Mouse (Mus musculus): ENCODE measurements around the gene Slc38a10. TPM values are rescaled to one million over a fixed set of nuclear protein-coding genes. Genes with fewer than 3 reads are reported as not detected.
A peak's percentile ranks its signal among the peaks of the same experiment; 100 is the strongest.

Gene Slc38a10
- polyA plus RNA-seq, 1 experiment from 2014 or later = 59.4 TPM

- no peak for ATAC-seq (replicated peaks; ENCODE audit: low FRiP score)
- H3K9me3 ChIP-seq (ENCODE audit: control insufficient read depth, low read length) = no peaks in the 10 kb centered on the region
- peaks cover 29% of the 10 kb centered on the region for H3K4me1 ChIP-seq (replicated peaks; ENCODE audit: control insufficient read depth, insufficient read depth, low read length)
- no peak overlapping the region for H3K4me2 ChIP-seq
- H3K4me3 ChIP-seq (ENCODE audit: low read depth, low read length) = no peak overlapping the region
- H3K9ac ChIP-seq (ENCODE audit: low read depth, low read length) = no peak overlapping the region
- no peaks in the 10 kb centered on the region for H3K36me3 ChIP-seq (ENCODE audit: control insufficient read depth, insufficient read depth, low read length)
- H3K27ac ChIP-seq (ENCODE audit: low read depth, low read length) = no peak overlapping the region
- 79% methylated on average over 8 of the region's 8 CpGs for WGBS
- H3K27me3 ChIP-seq (replicated peaks; ENCODE audit: control insufficient read depth, insufficient read depth, low read length) = peaks cover 2% of the 10 kb centered on the region; the same call in 1 of the 2 replicates
- DNase-seq (ENCODE audit: low spot score) = no peak
Measured at GRCm38 (mm10) chr11:120168516-120168915, 17.4 kb upstream of the Slc38a10 start.

DNA sequence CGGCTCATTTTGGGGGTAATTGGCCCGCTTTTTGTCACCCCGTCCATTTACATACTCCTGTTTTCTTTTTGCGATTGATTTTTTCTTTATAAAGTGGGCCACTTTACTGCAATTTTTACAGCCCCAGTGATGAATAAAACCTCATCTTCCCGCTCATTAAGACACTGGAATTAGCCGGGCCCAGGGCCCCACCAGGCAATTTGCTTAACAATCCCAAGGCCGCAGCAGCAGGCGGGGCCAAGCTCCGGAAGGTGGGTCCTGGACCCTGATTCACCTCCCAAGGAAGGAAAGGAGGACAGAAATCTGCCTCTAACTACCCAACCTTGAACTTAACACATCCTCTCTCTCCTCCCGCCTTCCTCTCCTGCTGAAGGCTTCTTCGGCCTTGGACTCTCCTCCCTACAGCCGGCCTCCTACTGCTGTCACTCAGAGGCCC, 16.8 kb upstream of the Slc38a10 start:
- H3K36me3 ChIP-seq (ENCODE audit: control insufficient read depth, insufficient read depth, low read length) = no peaks in the 10 kb centered on the region

GRCm38 (mm10) chr11:120167059-120167458, 15.9 kb upstream of the Slc38a10 start:
- Histone ChIP-seq H3K9ac (ENCODE audit: low read depth, low read length) (no peak overlapping the region), H3K27ac (ENCODE audit: low read depth, low read length) (no peak overlapping the region), H3K9me3 (ENCODE audit: control insufficient read depth, low read length) (no peaks in the 10 kb centered on the region), H3K27me3 (replicated peaks; ENCODE audit: control insufficient read depth, insufficient read depth, low read length) (no peaks in the 10 kb centered on the region), H3K36me3 (ENCODE audit: control insufficient read depth, insufficient read depth, low read length) (no peaks in the 10 kb centered on the region), H3K4me3 (ENCODE audit: low read depth, low read length) (no peak overlapping the region), H3K4me1 (replicated peaks; ENCODE audit: control insufficient read depth, insufficient read depth, low read length) (peaks cover 29% of the 10 kb centered on the region), H3K4me2 (no peak overlapping the region)
- DNase-seq (ENCODE audit: low spot score) = no peak
- WGBS = 60% methylated on average over 5 of the region's 5 CpGs
- ATAC-seq (replicated peaks; ENCODE audit: low FRiP score) = no peak

More for the DNA sequence above, 16.8 kb upstream of the Slc38a10 start:
- no peak overlapping the region for H3K4me3 ChIP-seq (ENCODE audit: low read depth, low read length)
- H3K4me2 ChIP-seq = no peak overlapping the region
- H3K27ac ChIP-seq (ENCODE audit: low read depth, low read length) = no peak overlapping the region
- no peak overlapping the region for H3K9ac ChIP-seq (ENCODE audit: low read depth, low read length)
- H3K9me3 ChIP-seq (ENCODE audit: control insufficient read depth, low read length) = no peaks in the 10 kb centered on the region
- DNase-seq (ENCODE audit: low spot score) = no peak
- H3K4me1 ChIP-seq (replicated peaks; ENCODE audit: control insufficient read depth, insufficient read depth, low read length) = peaks cover 29% of the 10 kb centered on the region
- H3K27me3 ChIP-seq (replicated peaks; ENCODE audit: control insufficient read depth, insufficient read depth, low read length) = no peaks in the 10 kb centered on the region
- ATAC-seq (replicated peaks; ENCODE audit: low FRiP score) = no peak
- WGBS = 66% methylated on average over 12 of the region's 12 CpGs

- no peak overlapping the region for H3K9ac ChIP-seq (ENCODE audit: low read depth, low read length)
Measured at GRCm38 (mm10) chr11:120164471-120165261, 13.5 kb upstream of the Slc38a10 start.

GRCm38 (mm10) chr11:120164028-120164427, 12.9 kb upstream of the Slc38a10 start:
- no peak for DNase-seq (ENCODE audit: low spot score)
- Histone ChIP-seq H3K27me3 (replicated peaks; ENCODE audit: control insufficient read depth, insufficient read depth, low read length) (no peaks in the 10 kb centered on the region), H3K4me1 (replicated peaks; ENCODE audit: control insufficient read depth, insufficient read depth, low read length) (peaks cover 24% of the 10 kb centered on the region), H3K4me2 (no peak overlapping the region), H3K9ac (ENCODE audit: low read depth, low read length) (no peak overlapping the region), H3K9me3 (ENCODE audit: control insufficient read depth, low read length) (no peaks in the 10 kb centered on the region), H3K36me3 (ENCODE audit: control insufficient read depth, insufficient read depth, low read length) (no peaks in the 10 kb centered on the region), H3K27ac (ENCODE audit: low read depth, low read length) (peak overlapping the region; percentile 14; the same call in 1 of the 2 replicates), H3K4me3 (ENCODE audit: low read depth, low read length) (no peak overlapping the region)
- ATAC-seq (replicated peaks; ENCODE audit: low FRiP score) = no peak
- WGBS = 63% methylated on average over 5 of the region's 5 CpGs

More at GRCm38 (mm10) chr11:120164471-120165261, 13.5 kb upstream of the Slc38a10 start:
- WGBS = 46% methylated on average over 17 of the region's 17 CpGs
- no peak for ATAC-seq (replicated peaks; ENCODE audit: low FRiP score)
- DNase-seq (ENCODE audit: low spot score) = no peak
- Histone ChIP-seq H3K9me3 (ENCODE audit: control insufficient read depth, low read length) (no peaks in the 10 kb centered on the region), H3K36me3 (ENCODE audit: control insufficient read depth, insufficient read depth, low read length) (no peaks in the 10 kb centered on the region), H3K4me2 (no peak overlapping the region), H3K27me3 (replicated peaks; ENCODE audit: control insufficient read depth, insufficient read depth, low read length) (no peaks in the 10 kb centered on the region), H3K27ac (ENCODE audit: low read depth, low read length) (peak overlapping the region; percentile 14), H3K4me1 (replicated peaks; ENCODE audit: control insufficient read depth, insufficient read depth, low read length) (peaks cover 24% of the 10 kb centered on the region), H3K4me3 (ENCODE audit: low read depth, low read length) (no peak overlapping the region)

GRCm38 (mm10) chr11:120163207-120163606, 12.1 kb upstream of the Slc38a10 start:
- no peaks in the 10 kb centered on the region for H3K9me3 ChIP-seq (ENCODE audit: control insufficient read depth, low read length)
- H3K36me3 ChIP-seq (ENCODE audit: control insufficient read depth, insufficient read depth, low read length) = no peaks in the 10 kb centered on the region
- WGBS = 88% methylated on average over 3 of the region's 3 CpGs
- H3K27me3 ChIP-seq (replicated peaks; ENCODE audit: control insufficient read depth, insufficient read depth, low read length) = no peaks in the 10 kb centered on the region
- H3K4me3 ChIP-seq (ENCODE audit: low read depth, low read length) = no peak overlapping the region
- no peak overlapping the region for H3K9ac ChIP-seq (ENCODE audit: low read depth, low read length)
- H3K4me1 ChIP-seq (replicated peaks; ENCODE audit: control insufficient read depth, insufficient read depth, low read length) = peaks cover 30% of the 10 kb centered on the region
- DNase-seq (ENCODE audit: low spot score) (no peak), ATAC-seq (replicated peaks; ENCODE audit: low FRiP score) (no peak)
- no peak overlapping the region for H3K4me2 ChIP-seq
- H3K27ac ChIP-seq (ENCODE audit: low read depth, low read length) = no peak overlapping the region

- no peak overlapping the region for H3K4me3 ChIP-seq (ENCODE audit: low read depth, low read length)
- no peak overlapping the region for H3K4me2 ChIP-seq
- no peak overlapping the region for H3K9ac ChIP-seq (ENCODE audit: low read depth, low read length)
- no peaks in the 10 kb centered on the region for H3K36me3 ChIP-seq (ENCODE audit: control insufficient read depth, insufficient read depth, low read length)
- WGBS = 71% methylated on average over 4 of the region's 4 CpGs
- no peaks in the 10 kb centered on the region for H3K27me3 ChIP-seq (replicated peaks; ENCODE audit: control insufficient read depth, insufficient read depth, low read length)
- DNase-seq (ENCODE audit: low spot score) (no peak), ATAC-seq (replicated peaks; ENCODE audit: low FRiP score) (no peak)
- no peaks in the 10 kb centered on the region for H3K9me3 ChIP-seq (ENCODE audit: control insufficient read depth, low read length)
- H3K27ac ChIP-seq (ENCODE audit: low read depth, low read length) = no peak overlapping the region
- H3K4me1 ChIP-seq (replicated peaks; ENCODE audit: control insufficient read depth, insufficient read depth, low read length) = peaks cover 31% of the 10 kb centered on the region
Measured at GRCm38 (mm10) chr11:120161245-120161644, 10.1 kb upstream of the Slc38a10 start.

- ATAC-seq (replicated peaks; ENCODE audit: low FRiP score) = no peak
- no peak overlapping the region for H3K4me3 ChIP-seq (ENCODE audit: low read depth, low read length)
- H3K9me3 ChIP-seq (ENCODE audit: control insufficient read depth, low read length) = no peaks in the 10 kb centered on the region
- no peak for DNase-seq (ENCODE audit: low spot score)
- no peak overlapping the region for H3K4me2 ChIP-seq
- no peaks in the 10 kb centered on the region for H3K27me3 ChIP-seq (replicated peaks; ENCODE audit: control insufficient read depth, insufficient read depth, low read length)
- H3K27ac ChIP-seq (ENCODE audit: low read depth, low read length) = no peak overlapping the region; the same call in 1 of the 2 replicates
- peaks cover 31% of the 10 kb centered on the region for H3K4me1 ChIP-seq (replicated peaks; ENCODE audit: control insufficient read depth, insufficient read depth, low read length)
- no peak overlapping the region for H3K9ac ChIP-seq (ENCODE audit: low read depth, low read length)
- 65% methylated on average over 4 of the region's 4 CpGs for WGBS
- H3K36me3 ChIP-seq (ENCODE audit: control insufficient read depth, insufficient read depth, low read length) = no peaks in the 10 kb centered on the region
Measured at GRCm38 (mm10) chr11:120160478-120160877, 9.3 kb upstream of the Slc38a10 start.

GRCm38 (mm10) chr11:120159653-120160052, 8.5 kb upstream of the Slc38a10 start:
- no peaks in the 10 kb centered on the region for H3K9me3 ChIP-seq (ENCODE audit: control insufficient read depth, low read length)
- H3K4me1 ChIP-seq (replicated peaks; ENCODE audit: control insufficient read depth, insufficient read depth, low read length) = peaks cover 29% of the 10 kb centered on the region
- no peak overlapping the region for H3K4me2 ChIP-seq
- DNase-seq (ENCODE audit: low spot score) (no peak), ATAC-seq (replicated peaks; ENCODE audit: low FRiP score) (no peak)
- 0 out of 2 replicates have a peak overlapping the region, but pooled peaks have one; percentile 15 for H3K9ac ChIP-seq (ENCODE audit: low read depth, low read length)
- no peak overlapping the region for H3K4me3 ChIP-seq (ENCODE audit: low read depth, low read length)
- no peaks in the 10 kb centered on the region for H3K36me3 ChIP-seq (ENCODE audit: control insufficient read depth, insufficient read depth, low read length)
- WGBS = 48% methylated on average over 5 of the region's 5 CpGs
- H3K27me3 ChIP-seq (replicated peaks; ENCODE audit: control insufficient read depth, insufficient read depth, low read length) = no peaks in the 10 kb centered on the region
- no peak overlapping the region for H3K27ac ChIP-seq (ENCODE audit: low read depth, low read length)

Data from liver, embryonic 11.5 days (tissue).